Mouse (Mus musculus) intestine, embryonic 16.5 days (tissue): Measurements from ENCODE around the gene Mst1r. TPM values are rescaled to one million over a fixed set of nuclear protein-coding genes. Genes with fewer than 3 reads are reported as not detected.

Source experiments
- ATAC-seq: fragments of 200-750 bp; cut with Nextera tagmentation; 2 replicates; pipeline ENCODE4 v1.8.0; 2017; ENCODE audit warnings: moderate TSS enrichment, moderate library complexity
- H3K27ac ChIP-seq: fragments of 300-500 bp; sonication (generic); 2 replicates; pipeline ENCODE4 v1.5.1; 2014; ENCODE audit warnings: mild to moderate bottlenecking, low read length
- H3K27me3 ChIP-seq: fragments of 300-500 bp; sonication (generic); replicated peaks from 2 replicates; pipeline ENCODE4 v1.6.1; 2014; ENCODE audit warnings: low read length, control low read depth, mixed read lengths; ENCODE audit not compliant: control insufficient read depth, insufficient read depth
- H3K36me3 ChIP-seq: fragments of 300-500 bp; sonication (generic); 2 replicates; pipeline ENCODE4 v1.6.1; 2014; ENCODE audit warnings: low read length, control low read depth; ENCODE audit not compliant: control insufficient read depth, insufficient read depth
- H3K4me1 ChIP-seq: fragments of 300-500 bp; sonication (generic); 2 replicates; pipeline ENCODE4 v1.6.1; 2014; ENCODE audit warnings: low read length, control low read depth, mixed read lengths; ENCODE audit not compliant: control insufficient read depth, insufficient read depth
- H3K4me2 ChIP-seq: fragments of 300-500 bp; sonication (generic); 2 replicates; pipeline ENCODE4 v1.6.1; 2014; ENCODE audit warnings: low read depth, low read length, control low read depth
- H3K4me3 ChIP-seq: fragments of 300-500 bp; sonication (generic); 2 replicates; pipeline ENCODE4 v1.5.1; 2014; ENCODE audit warnings: mild to moderate bottlenecking, low read length
- H3K9ac ChIP-seq: fragments of 300-500 bp; sonication (generic); 2 replicates; pipeline ENCODE4 v1.6.1; 2014; ENCODE audit warnings: low read depth, low read length
- H3K9me3 ChIP-seq: fragments of 300-500 bp; sonication (generic); 2 replicates; pipeline ENCODE4 v1.6.1; 2016; ENCODE audit warnings: low read length, control low read depth; ENCODE audit not compliant: control insufficient read depth
- WGBS: fragments of 180-500 bp; shearing (Covaris S2); extraction: QIAGEN DNeasy Blood & Tissue Kit; methylation state at CpG from one replicate; pipeline ENCODE4 v1.1.7; 2014; 5-methylcytosine and 5-hydroxymethylcytosine counted together
- polyA plus RNA-seq: library from polyadenylated mRNA; unstranded; fragments of >200 nt; fragmentation: Nextera tagmentation; extraction: Ambion mirVana; gene quantifications from 2 replicates; pipeline ENCODE4 v1.2.1, GENCODE M21; 2015

Mst1r gene
- polyA plus RNA-seq, 1 experiment from 2014 or later = 13.3 TPM

- Histone ChIP-seq H3K27me3 (no peaks in the 10 kb centered on the region), H3K9me3 (no peaks in the 10 kb centered on the region), H3K9ac (peak overlapping the region; percentile 75), H3K27ac (peak overlapping the region; percentile 92), H3K4me2 (peak overlapping the region; percentile 60), H3K4me1 (peaks cover 28% of the 10 kb centered on the region), H3K36me3 (peaks cover 7% of the 10 kb centered on the region; the same call in 1 of the 2 replicates), H3K4me3 (peak overlapping the region; percentile 57)
- WGBS = 38% methylated on average over 31 of the region's 31 CpGs
- no peak; the same call in 1 of the 2 replicates for ATAC-seq
Measured at GRCm38 (mm10) chr9:107906967-107907800, 511 bp downstream of the Mst1r start.

- Histone ChIP-seq H3K9ac (peak overlapping the region; percentile 75), H3K27me3 (no peaks in the 10 kb centered on the region), H3K36me3 (peaks cover 9% of the 10 kb centered on the region; the same call in 1 of the 2 replicates), H3K4me2 (peak overlapping the region; percentile 60), H3K4me1 (peaks cover 28% of the 10 kb centered on the region), H3K4me3 (peak overlapping the region; percentile 57), H3K9me3 (no peaks in the 10 kb centered on the region), H3K27ac (peak overlapping the region; percentile 92)
- ATAC-seq = no peak
- WGBS = 63% methylated on average over 14 of the region's 14 CpGs
Measured at GRCm38 (mm10) chr9:107907801-107908120, 1.1 kb downstream of the Mst1r start.

- WGBS = 24% methylated on average over 18 of the region's 18 CpGs
- peaks cover 28% of the 10 kb centered on the region for H3K4me1 ChIP-seq
- H3K4me3 ChIP-seq = peak overlapping the region; percentile 57
- peak; percentile 68 for ATAC-seq
- no peaks in the 10 kb centered on the region for H3K9me3 ChIP-seq
- H3K27me3 ChIP-seq = no peaks in the 10 kb centered on the region
- H3K9ac ChIP-seq = peak overlapping the region; percentile 75
- peak overlapping the region; percentile 60 for H3K4me2 ChIP-seq
- 0 out of 2 replicates have a peak, but pooled peaks cover 12% of the 10 kb centered on the region for H3K36me3 ChIP-seq
- H3K27ac ChIP-seq = peak overlapping the region; percentile 92
Measured at GRCm38 (mm10) chr9:107908410-107909158, 1.9 kb downstream of the Mst1r start.

GRCm38 (mm10) chr9:107910025-107910769 is 3.5 kb downstream of the Mst1r start:
- Histone ChIP-seq H3K27me3 (no peaks in the 10 kb centered on the region), H3K4me2 (peak overlapping the region; percentile 60), H3K4me1 (peaks cover 26% of the 10 kb centered on the region), H3K9me3 (no peaks in the 10 kb centered on the region), H3K4me3 (peak overlapping the region; percentile 57), H3K9ac (peak overlapping the region; percentile 75), H3K36me3 (0 out of 2 replicates have a peak, but pooled peaks cover 12% of the 10 kb centered on the region), H3K27ac (peak overlapping the region; percentile 92)
- ATAC-seq = peak; percentile 62
- WGBS = 58% methylated on average over 15 of the region's 15 CpGs

- Histone ChIP-seq H3K36me3 (peaks cover 18% of the 10 kb centered on the region; the same call in 1 of the 2 replicates), H3K27ac (no peak overlapping the region), H3K9ac (no peak overlapping the region), H3K4me1 (peaks cover 10% of the 10 kb centered on the region), H3K4me2 (no peak overlapping the region), H3K4me3 (no peak overlapping the region), H3K27me3 (no peaks in the 10 kb centered on the region), H3K9me3 (no peaks in the 10 kb centered on the region)
- no peak for ATAC-seq
- 82% methylated on average over 16 of the region's 16 CpGs for WGBS
Measured at GRCm38 (mm10) chr9:107914764-107915420, 8.2 kb downstream of the Mst1r start.

- Histone ChIP-seq H3K27me3 (no peaks in the 10 kb centered on the region), H3K4me3 (no peak overlapping the region), H3K4me2 (no peak overlapping the region), H3K27ac (no peak overlapping the region), H3K4me1 (0 out of 2 replicates have a peak, but pooled peaks cover 2% of the 10 kb centered on the region), H3K9me3 (no peaks in the 10 kb centered on the region), H3K36me3 (peaks cover 10% of the 10 kb centered on the region; the same call in 1 of the 2 replicates), H3K9ac (no peak overlapping the region)
- no peak for ATAC-seq
- 32% methylated on average over 13 of the region's 13 CpGs for WGBS
Measured at GRCm38 (mm10) chr9:107917895-107918608, 11.4 kb downstream of the Mst1r start.

- Histone ChIP-seq H3K4me3 (no peak overlapping the region), H3K4me2 (no peak overlapping the region), H3K36me3 (peaks cover 6% of the 10 kb centered on the region; the same call in 1 of the 2 replicates), H3K4me1 (0 out of 2 replicates have a peak, but pooled peaks cover 2% of the 10 kb centered on the region), H3K27ac (no peak overlapping the region), H3K9me3 (no peaks in the 10 kb centered on the region), H3K9ac (no peak overlapping the region), H3K27me3 (no peaks in the 10 kb centered on the region)
- WGBS = 86% methylated on average over 6 of the region's 6 CpGs
- ATAC-seq = no peak
Measured at GRCm38 (mm10) chr9:107918884-107919283, 12.2 kb downstream of the Mst1r start.

- Histone ChIP-seq H3K27me3 (no peaks in the 10 kb centered on the region), H3K9me3 (no peaks in the 10 kb centered on the region), H3K4me3 (no peak overlapping the region), H3K9ac (no peak overlapping the region), H3K4me1 (0 out of 2 replicates have a peak, but pooled peaks cover 2% of the 10 kb centered on the region), H3K27ac (no peak overlapping the region), H3K4me2 (no peak overlapping the region), H3K36me3 (peaks cover 6% of the 10 kb centered on the region; the same call in 1 of the 2 replicates)
- WGBS = 85% methylated on average over 5 of the region's 5 CpGs
- ATAC-seq = no peak
Measured at GRCm38 (mm10) chr9:107919441-107919840, 12.8 kb downstream of the Mst1r start.
